Mouse (Mus musculus): ENCODE data around the gene Izumo4. TPM values are rescaled to one million over a fixed set of nuclear protein-coding genes. Genes with fewer than 3 reads are reported as not detected.
A peak's percentile ranks its signal among the peaks of the same experiment; 100 is the strongest.

The Izumo4 gene
- total RNA-seq, 2 experiments from 2014 or later: 0.91 to 1.9 TPM

- DNase-seq (ENCODE audit: low spot score): no peak
Observed at GRCm38 (mm10) chr10:80684984-80685383, 17.0 kb upstream of the Izumo4 start.

- no peak for DNase-seq (ENCODE audit: low spot score)
Observed at GRCm38 (mm10) chr10:80686617-80687016, 15.4 kb upstream of the Izumo4 start.

- peak; percentile 88 for DNase-seq (ENCODE audit: low spot score)
Observed at GRCm38 (mm10) chr10:80687850-80688249, 14.1 kb upstream of the Izumo4 start.

GRCm38 (mm10) chr10:80692249-80693165 lies 9.5 kb upstream of the Izumo4 start:
- DNase-seq (ENCODE audit: low spot score): no peak

- DNase-seq (ENCODE audit: low spot score): no peak
Observed at GRCm38 (mm10) chr10:80693401-80694045, 8.5 kb upstream of the Izumo4 start.

- no peak for DNase-seq (ENCODE audit: low spot score)
Observed at GRCm38 (mm10) chr10:80694159-80694938, 7.6 kb upstream of the Izumo4 start.

- DNase-seq (ENCODE audit: low spot score): peak; percentile 24
Observed at GRCm38 (mm10) chr10:80695186-80695585, 6.8 kb upstream of the Izumo4 start.

GRCm38 (mm10) chr10:80695801-80696501 lies 6.0 kb upstream of the Izumo4 start:
- DNase-seq (ENCODE audit: low spot score): no peak

- DNase-seq (ENCODE audit: low spot score): no peak
Observed at GRCm38 (mm10) chr10:80696502-80697392, 5.2 kb upstream of the Izumo4 start.

GRCm38 (mm10) chr10:80697393-80697787 lies 4.6 kb upstream of the Izumo4 start:
- DNase-seq (ENCODE audit: low spot score): no peak

- DNase-seq (ENCODE audit: low spot score): no peak
Observed at GRCm38 (mm10) chr10:80697812-80698211, 4.2 kb upstream of the Izumo4 start.

GRCm38 (mm10) chr10:80698605-80699004 lies 3.4 kb upstream of the Izumo4 start:
- DNase-seq (ENCODE audit: low spot score): no peak

GRCm38 (mm10) chr10:80700038-80700504 lies 1.9 kb upstream of the Izumo4 start:
- no peak for DNase-seq (ENCODE audit: low spot score)

GRCm38 (mm10) chr10:80700732-80701131 lies 1.3 kb upstream of the Izumo4 start:
- DNase-seq (ENCODE audit: low spot score): no peak

- DNase-seq (ENCODE audit: low spot score): peak; percentile 95
Observed at GRCm38 (mm10) chr10:80702536-80703390, 779 bp downstream of the Izumo4 start.

- DNase-seq (ENCODE audit: low spot score): no peak
Observed at GRCm38 (mm10) chr10:80703643-80704042, 1.7 kb downstream of the Izumo4 start.

GRCm38 (mm10) chr10:80704418-80704817 lies 2.4 kb downstream of the Izumo4 start:
- DNase-seq (ENCODE audit: low spot score): no peak

GRCm38 (mm10) chr10:80705033-80705432 lies 3.0 kb downstream of the Izumo4 start:
- no peak for DNase-seq (ENCODE audit: low spot score)

- DNase-seq (ENCODE audit: low spot score): no peak
Observed at GRCm38 (mm10) chr10:80705479-80705878, 3.5 kb downstream of the Izumo4 start.
